Mouse (Mus musculus) urinary bladder, adult 2 months (tissue): ENCODE measurements around the gene Mfsd13b. TPM values are rescaled to one million over a fixed set of nuclear protein-coding genes. Genes with fewer than 3 reads are reported as not detected.

Experiments used
- DNase-seq: peaks from one replicate; pipeline ENCODE4 v3.0.0; 2022; ENCODE audit warnings: low spot score
- polyA plus RNA-seq: library from polyadenylated mRNA; depleted of rRNA; stranded (reverse); fragments of >200 nt; gene quantifications from 2 replicates; pipeline ENCODE4 v1.2.3, GENCODE M21; 2012; rRNA removed

Gene Mfsd13b
- polyA plus RNA-seq, 1 experiment, result 1.7 TPM

GRCm38 (mm10) chr7:121043510-121043909 lies 61.2 kb downstream of the Mfsd13b start:
- no peak for DNase-seq

- DNase-seq, result no peak
These were observed 61.9 kb downstream of the Mfsd13b start for GRCm38 (mm10) chr7:121044251-121044650.

- no peak for DNase-seq
These were observed 63.6 kb downstream of the Mfsd13b start for GRCm38 (mm10) chr7:121045671-121046453.

GRCm38 (mm10) chr7:121047624-121048023 lies 65.3 kb downstream of the Mfsd13b start:
- DNase-seq, result no peak

- DNase-seq, result no peak
These were observed 70.8 kb downstream of the Mfsd13b start for GRCm38 (mm10) chr7:121053071-121053470.

GRCm38 (mm10) chr7:121059477-121060218 lies 77.3 kb downstream of the Mfsd13b start:
- no peak for DNase-seq

GRCm38 (mm10) chr7:121064309-121064708 lies 82.0 kb downstream of the Mfsd13b start:
- DNase-seq, result no peak

Other genes starting within 250 kb of the Mfsd13b start
- 0.40 and 1.2 TPM in 2 replicates for gene Vwa3a, start 243.2 kb upstream of the Mfsd13b start, polyA plus RNA-seq
- gene Gm5737, start 170.1 kb upstream of the Mfsd13b start, polyA plus RNA-seq, result 0.06 TPM in 1 of 2 replicates, not detected in the other
- gene Eef2k, start 139.7 kb upstream of the Mfsd13b start, polyA plus RNA-seq, result 94.4 TPM in 2 replicates
- gene Polr3e, start 64.8 kb upstream of the Mfsd13b start, polyA plus RNA-seq, result 18.7 and 21.8 TPM in 2 replicates
- 36.9 and 39.7 TPM in 2 replicates for gene Cdr2, start 197 bp upstream of the Mfsd13b start, polyA plus RNA-seq
- 45.5 and 48.2 TPM in 2 replicates for gene Mettl9, start 51.9 kb downstream of the Mfsd13b start, polyA plus RNA-seq
- 2.5 and 2.9 TPM in 2 replicates for gene Igsf6, start 92.1 kb downstream of the Mfsd13b start, polyA plus RNA-seq
- 0.07 and 0.29 TPM in 2 replicates for gene Otoa, start 99.1 kb downstream of the Mfsd13b start, polyA plus RNA-seq